Comparison of ENCODE assay signal across 18 mouse cellular contexts in genomic region chr3:152061145-152061544, GRCm38 (mm10).
DNase-seq lines count a peak whose midpoint lies in the region; ATAC-seq and TF ChIP-seq lines count a peak whose summit lies in the region.
"Had no signal": no experiment of that assay in that cellular context is flagged by ENCODE, and none has a peak within 500 bp of the region (broad histone marks: within the 10 kb centered on the region; RNA-seq: fewer than 3 reads in every experiment).

No protein-coding gene starts in this region.

- no peaks in the 10 kb centered on the region for H3K36me3 ChIP-seq in forebrain, embryonic 15.5 days
- no peaks in the 10 kb centered on the region for H3K36me3 ChIP-seq in forebrain, embryonic 10.5 days (replicated peaks)
- no peaks in the 10 kb centered on the region for H3K36me3 ChIP-seq in hindbrain, postnatal 0 days (ENCODE audit: insufficient read depth, low read length)
- H3K36me3 ChIP-seq in hindbrain, embryonic 11.5 days (ENCODE audit: control insufficient read depth, insufficient read depth, low read length) = no peaks in the 10 kb centered on the region
- no peaks in the 10 kb centered on the region for H3K36me3 ChIP-seq in forebrain, embryonic 16.5 days (ENCODE audit: control insufficient read depth, insufficient read depth)
- H3K36me3 ChIP-seq: embryonic facial prominence, embryonic 10.5 days; heart, embryonic 13.5 days; hindbrain, embryonic 15.5 days had no signal

- H3K4me3 ChIP-seq in forebrain, embryonic 15.5 days = no peak overlapping the region
- no peak overlapping the region for H3K4me3 ChIP-seq in forebrain, embryonic 10.5 days
- no peak overlapping the region for H3K4me3 ChIP-seq in hindbrain, postnatal 0 days (ENCODE audit: low read length)
- no peak overlapping the region for H3K4me3 ChIP-seq in hindbrain, embryonic 11.5 days (ENCODE audit: low read depth, low read length)
- H3K4me3 ChIP-seq in forebrain, embryonic 16.5 days (replicated peaks; ENCODE audit: low read length) = no peak overlapping the region
- H3K4me3 ChIP-seq: embryonic facial prominence, embryonic 10.5 days; heart, embryonic 13.5 days; hindbrain, embryonic 15.5 days had no signal

- TF ChIP-seq CTCF in hindbrain, postnatal 0 days (IDR thresholded peaks at IDR 0.05; ENCODE audit: low read depth) = no peak

- H3K4me1 ChIP-seq in forebrain, embryonic 15.5 days = peaks cover 4% of the 10 kb centered on the region; the same call in 1 of the 2 replicates
- no peaks in the 10 kb centered on the region for H3K4me1 ChIP-seq in forebrain, embryonic 10.5 days
- H3K4me1 ChIP-seq in hindbrain, postnatal 0 days (ENCODE audit: insufficient read depth, low read length) = no peaks in the 10 kb centered on the region
- no peaks in the 10 kb centered on the region for H3K4me1 ChIP-seq in hindbrain, embryonic 11.5 days (replicated peaks; ENCODE audit: control insufficient read depth, insufficient read depth, low read length)
- no peaks in the 10 kb centered on the region for H3K4me1 ChIP-seq in forebrain, embryonic 16.5 days (replicated peaks; ENCODE audit: control insufficient read depth, insufficient read depth, low read length)
- H3K4me1 ChIP-seq: embryonic facial prominence, embryonic 10.5 days; heart, embryonic 13.5 days; hindbrain, embryonic 15.5 days had no signal

- H3K27ac ChIP-seq in forebrain, embryonic 15.5 days (replicated peaks) = no peak overlapping the region
- no peak overlapping the region for H3K27ac ChIP-seq in forebrain, embryonic 10.5 days
- no peak overlapping the region for H3K27ac ChIP-seq in hindbrain, postnatal 0 days
- H3K27ac ChIP-seq in hindbrain, embryonic 11.5 days (ENCODE audit: low read depth, low read length) = no peak overlapping the region
- H3K27ac ChIP-seq in forebrain, embryonic 16.5 days (ENCODE audit: low read length) = no peak overlapping the region
- H3K27ac ChIP-seq: embryonic facial prominence, embryonic 10.5 days; heart, embryonic 13.5 days; hindbrain, embryonic 15.5 days had no signal

- no peak overlapping the region for H3K4me2 ChIP-seq in forebrain, embryonic 15.5 days (replicated peaks)
- no peak overlapping the region for H3K4me2 ChIP-seq in hindbrain, postnatal 0 days (ENCODE audit: low read depth, low read length)
- H3K4me2 ChIP-seq in hindbrain, embryonic 11.5 days (replicated peaks; ENCODE audit: low read depth, low read length) = no peak overlapping the region
- H3K4me2 ChIP-seq in forebrain, embryonic 16.5 days (ENCODE audit: low read length) = no peak overlapping the region
- H3K4me2 ChIP-seq: heart, embryonic 13.5 days; hindbrain, embryonic 15.5 days had no signal

- DNase-seq in forebrain, embryonic 10.5 days (ENCODE audit: extremely low spot score, low spot score) = no peak
- peak; percentile 47 for DNase-seq in hindbrain, postnatal 0 days (ENCODE audit: low spot score)
- DNase-seq in hindbrain, embryonic 11.5 days (ENCODE audit: low spot score) = no peak
- DNase-seq in Muller cell, postnatal 12 days (ENCODE audit: inconsistent ontology term) = peak; percentile 78
- DNase-seq in left cerebral cortex, postnatal 4 days = no peak
- DNase-seq: adrenal gland, adult 2 months; adrenal gland, postnatal 25 days; cerebellum, adult 2 months; cerebellum, postnatal 10 days; gastrocnemius, postnatal 14 days; heart, postnatal 36 days; kidney, adult 11 months had no signal

- intact Hi-C loops in left cerebral cortex, postnatal 4 days (cut with DNase I) = no loop called here

- WGBS in forebrain, embryonic 15.5 days = 50% methylated on average over 5 of the region's 5 CpGs
- 92% methylated on average over 5 of the region's 5 CpGs for WGBS in forebrain, embryonic 10.5 days
- WGBS in hindbrain, postnatal 0 days = 57% methylated on average over 5 of the region's 5 CpGs
- WGBS in hindbrain, embryonic 11.5 days = 96% methylated on average over 5 of the region's 5 CpGs
- WGBS in forebrain, embryonic 16.5 days = 51% methylated on average over 5 of the region's 5 CpGs

- no peak overlapping the region for H3K9ac ChIP-seq in forebrain, embryonic 15.5 days (replicated peaks)
- no peak overlapping the region for H3K9ac ChIP-seq in hindbrain, postnatal 0 days (replicated peaks; ENCODE audit: low read length)
- H3K9ac ChIP-seq in hindbrain, embryonic 11.5 days (ENCODE audit: low read depth, low read length) = no peak overlapping the region
- no peak overlapping the region for H3K9ac ChIP-seq in forebrain, embryonic 16.5 days (replicated peaks; ENCODE audit: low read depth, low read length)
- H3K9ac ChIP-seq: heart, embryonic 13.5 days; hindbrain, embryonic 15.5 days had no signal

- no peaks in the 10 kb centered on the region for H3K27me3 ChIP-seq in forebrain, embryonic 15.5 days
- H3K27me3 ChIP-seq in forebrain, embryonic 10.5 days (ENCODE audit: poor library complexity, severe bottlenecking) = 0 out of 2 replicates have a peak, but pooled peaks cover 2% of the 10 kb centered on the region
- H3K27me3 ChIP-seq in hindbrain, postnatal 0 days (ENCODE audit: insufficient read depth, low read length) = no peaks in the 10 kb centered on the region
- H3K27me3 ChIP-seq in hindbrain, embryonic 11.5 days (ENCODE audit: control insufficient read depth, insufficient read depth, low read length) = no peaks in the 10 kb centered on the region
- no peaks in the 10 kb centered on the region for H3K27me3 ChIP-seq in forebrain, embryonic 16.5 days (replicated peaks; ENCODE audit: control insufficient read depth, insufficient read depth, low read length)
- H3K27me3 ChIP-seq: CH12.LX; hindbrain, embryonic 15.5 days had no signal

- ATAC-seq in forebrain, embryonic 15.5 days (replicated peaks) = peak; percentile 53; the same call in 1 of the 2 replicates
- no peak for ATAC-seq in hindbrain, postnatal 0 days
- ATAC-seq in hindbrain, embryonic 11.5 days (ENCODE audit: low FRiP score) = no peak
- peak; percentile 67; the same call in 1 of the 2 replicates for ATAC-seq in forebrain, embryonic 16.5 days

- no peaks in the 10 kb centered on the region for H3K9me3 ChIP-seq in forebrain, embryonic 15.5 days
- H3K9me3 ChIP-seq in forebrain, embryonic 10.5 days = no peaks in the 10 kb centered on the region
- no peaks in the 10 kb centered on the region for H3K9me3 ChIP-seq in hindbrain, postnatal 0 days (ENCODE audit: low read length)
- H3K9me3 ChIP-seq in hindbrain, embryonic 11.5 days (ENCODE audit: control insufficient read depth, low read length) = no peaks in the 10 kb centered on the region
- no peaks in the 10 kb centered on the region for H3K9me3 ChIP-seq in forebrain, embryonic 16.5 days (ENCODE audit: control insufficient read depth, low read length)
- H3K9me3 ChIP-seq: embryonic facial prominence, embryonic 10.5 days; heart, embryonic 13.5 days; hindbrain, embryonic 15.5 days had no signal

Comparison
In these comparisons a context has a peak if more than half of its experiments do, and no peak if none do; other contexts are left out.
1. DNase-seq: peak in hindbrain, postnatal 0 days (single experiment) and Muller cell, postnatal 12 days (single experiment); none in forebrain, embryonic 10.5 days (single experiment), hindbrain, embryonic 11.5 days (single experiment) and left cerebral cortex, postnatal 4 days (single experiment).
2. ATAC-seq: peak in forebrain, embryonic 15.5 days (single experiment) and forebrain, embryonic 16.5 days (single experiment); none in hindbrain, postnatal 0 days (single experiment) and hindbrain, embryonic 11.5 days (single experiment).